Mouse (Mus musculus): Measurements from ENCODE around the gene Pa2g4. TPM values are rescaled to one million over a fixed set of nuclear protein-coding genes. Genes with fewer than 3 reads are reported as not detected.
"Not testable (repeated sequence)": the region's sequence is repeated elsewhere in the genome, so short reads cannot be mapped to it uniquely, and the experiment has no call there.

Pa2g4 gene
- polyA plus RNA-seq, 1 experiment from 2014 or later, result 248 TPM

- Histone ChIP-seq H3K9me3 (ENCODE audit: control insufficient read depth, low read length) (no peaks in the 10 kb centered on the region), H3K27ac (ENCODE audit: low read depth) (peak overlapping the region; percentile 86), H3K4me2 (ENCODE audit: low read length) (peak overlapping the region; percentile 88), H3K36me3 (ENCODE audit: control insufficient read depth, insufficient read depth, low read length) (peaks cover 31% of the 10 kb centered on the region), H3K4me1 (replicated peaks; ENCODE audit: control insufficient read depth, insufficient read depth, low read length) (peaks cover 12% of the 10 kb centered on the region), H3K9ac (ENCODE audit: low read length) (peak overlapping the region; percentile 91), H3K4me3 (ENCODE audit: low read depth, low read length) (peak overlapping the region; percentile 97), H3K27me3 (replicated peaks; ENCODE audit: control insufficient read depth, insufficient read depth, low read length) (no peaks in the 10 kb centered on the region)
- DNase-seq (ENCODE audit: low spot score), result no peak
- peak; percentile 25 for ATAC-seq (replicated peaks; ENCODE audit: low FRiP score, low TSS enrichment, low read depth)
- under 1% methylated on average over 41 of the region's 46 CpGs for WGBS
Measured at GRCm38 (mm10) chr10:128565206-128565787, 490 bp downstream of the Pa2g4 start.

DNA sequence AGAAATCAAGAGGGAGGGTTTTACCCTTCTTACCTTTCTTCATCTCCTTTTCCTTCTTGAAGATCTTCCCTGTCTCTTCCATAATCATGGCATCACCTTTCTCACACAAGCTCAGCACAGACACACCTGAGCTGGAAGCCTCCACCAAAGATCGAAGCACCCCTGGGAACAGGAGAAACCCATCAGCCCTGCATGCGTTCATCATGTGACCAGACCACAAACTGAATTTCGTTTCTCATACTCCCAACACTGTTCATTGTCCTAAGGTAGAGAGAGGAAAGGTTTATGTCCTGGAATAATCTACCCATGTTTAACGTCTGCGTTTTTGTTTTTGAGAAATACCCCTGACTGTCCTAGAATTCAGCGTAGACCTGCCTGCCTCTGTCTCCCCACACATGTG lies 2.2 kb downstream of the Pa2g4 start:
- Histone ChIP-seq H3K9me3 (ENCODE audit: control insufficient read depth, low read length) (no peaks in the 10 kb centered on the region), H3K9ac (ENCODE audit: low read length) (no peak overlapping the region), H3K4me3 (ENCODE audit: low read depth, low read length) (no peak overlapping the region), H3K4me1 (replicated peaks; ENCODE audit: control insufficient read depth, insufficient read depth, low read length) (peaks cover 12% of the 10 kb centered on the region), H3K36me3 (ENCODE audit: control insufficient read depth, insufficient read depth, low read length) (peaks cover 49% of the 10 kb centered on the region), H3K4me2 (ENCODE audit: low read length) (0 out of 2 replicates have a peak overlapping the region, but pooled peaks have one; percentile 88), H3K27ac (ENCODE audit: low read depth) (no peak overlapping the region), H3K27me3 (replicated peaks; ENCODE audit: control insufficient read depth, insufficient read depth, low read length) (no peaks in the 10 kb centered on the region)
- DNase-seq (ENCODE audit: low spot score) (no peak), ATAC-seq (replicated peaks; ENCODE audit: low FRiP score, low TSS enrichment, low read depth) (no peak)
- WGBS, result 92% methylated on average over 6 of the region's 6 CpGs

- H3K27me3 ChIP-seq (replicated peaks; ENCODE audit: control insufficient read depth, insufficient read depth, low read length), result no peaks in the 10 kb centered on the region
- WGBS, result 79% methylated on average over 6 of the region's 6 CpGs
- H3K9me3 ChIP-seq (ENCODE audit: control insufficient read depth, low read length), result no peaks in the 10 kb centered on the region
- H3K4me2 ChIP-seq (ENCODE audit: low read length), result no peak overlapping the region
- no peaks in the 10 kb centered on the region for H3K4me1 ChIP-seq (replicated peaks; ENCODE audit: control insufficient read depth, insufficient read depth, low read length)
- H3K4me3 ChIP-seq (ENCODE audit: low read depth, low read length), result no peak overlapping the region
- DNase-seq (ENCODE audit: low spot score) (no peak), ATAC-seq (replicated peaks; ENCODE audit: low FRiP score, low TSS enrichment, low read depth) (no peak)
- no peak overlapping the region for H3K9ac ChIP-seq (ENCODE audit: low read length)
- H3K36me3 ChIP-seq (ENCODE audit: control insufficient read depth, insufficient read depth, low read length), result peaks cover 50% of the 10 kb centered on the region
- H3K27ac ChIP-seq (ENCODE audit: low read depth), result no peak overlapping the region
Measured at GRCm38 (mm10) chr10:128556963-128557362, 8.8 kb downstream of the Pa2g4 start.

- H3K9me3 ChIP-seq (ENCODE audit: control insufficient read depth, low read length), result no peaks in the 10 kb centered on the region
- no peak overlapping the region for H3K4me2 ChIP-seq (ENCODE audit: low read length)
- ATAC-seq (replicated peaks; ENCODE audit: low FRiP score, low TSS enrichment, low read depth) (no peak), DNase-seq (ENCODE audit: low spot score) (no peak)
- H3K36me3 ChIP-seq (ENCODE audit: control insufficient read depth, insufficient read depth, low read length), result peaks cover 43% of the 10 kb centered on the region
- no peak overlapping the region for H3K9ac ChIP-seq (ENCODE audit: low read length)
- H3K27me3 ChIP-seq (replicated peaks; ENCODE audit: control insufficient read depth, insufficient read depth, low read length), result no peaks in the 10 kb centered on the region
- no peaks in the 10 kb centered on the region for H3K4me1 ChIP-seq (replicated peaks; ENCODE audit: control insufficient read depth, insufficient read depth, low read length)
- no peak overlapping the region for H3K4me3 ChIP-seq (ENCODE audit: low read depth, low read length)
- no peak overlapping the region for H3K27ac ChIP-seq (ENCODE audit: low read depth)
Measured at GRCm38 (mm10) chr10:128556286-128556685, 9.5 kb downstream of the Pa2g4 start.

- H3K27me3 ChIP-seq (replicated peaks; ENCODE audit: control insufficient read depth, insufficient read depth, low read length); H3K4me3 ChIP-seq (ENCODE audit: low read depth, low read length); H3K9ac ChIP-seq (ENCODE audit: low read length); ATAC-seq (replicated peaks; ENCODE audit: low FRiP score, low TSS enrichment, low read depth); DNase-seq (ENCODE audit: low spot score); H3K4me2 ChIP-seq (ENCODE audit: low read length); H3K27ac ChIP-seq (ENCODE audit: low read depth); H3K4me1 ChIP-seq (replicated peaks; ENCODE audit: control insufficient read depth, insufficient read depth, low read length); H3K9me3 ChIP-seq (ENCODE audit: control insufficient read depth, low read length): not testable (repeated sequence)
- peaks cover 36% of the 10 kb centered on the region for H3K36me3 ChIP-seq (ENCODE audit: control insufficient read depth, insufficient read depth, low read length)
- WGBS, result 91% methylated on average over 1 of the region's 1 CpGs
Measured at GRCm38 (mm10) chr10:128555567-128555966, 10.2 kb downstream of the Pa2g4 start.

GRCm38 (mm10) chr10:128550144-128550823 lies 15.5 kb downstream of the Pa2g4 start:
- not testable (repeated sequence) for ATAC-seq (replicated peaks; ENCODE audit: low FRiP score, low TSS enrichment, low read depth); H3K36me3 ChIP-seq (ENCODE audit: control insufficient read depth, insufficient read depth, low read length); H3K27ac ChIP-seq (ENCODE audit: low read depth); H3K4me2 ChIP-seq (ENCODE audit: low read length); H3K4me1 ChIP-seq (replicated peaks; ENCODE audit: control insufficient read depth, insufficient read depth, low read length); H3K27me3 ChIP-seq (replicated peaks; ENCODE audit: control insufficient read depth, insufficient read depth, low read length); H3K9me3 ChIP-seq (ENCODE audit: control insufficient read depth, low read length); H3K9ac ChIP-seq (ENCODE audit: low read length); DNase-seq (ENCODE audit: low spot score); H3K4me3 ChIP-seq (ENCODE audit: low read depth, low read length)
- WGBS, result 90% methylated on average over 11 of the region's 11 CpGs

GRCm38 (mm10) chr10:128549682-128550057 lies 16.1 kb downstream of the Pa2g4 start:
- H3K9me3 ChIP-seq (ENCODE audit: control insufficient read depth, low read length); ATAC-seq (replicated peaks; ENCODE audit: low FRiP score, low TSS enrichment, low read depth); DNase-seq (ENCODE audit: low spot score); H3K27me3 ChIP-seq (replicated peaks; ENCODE audit: control insufficient read depth, insufficient read depth, low read length); H3K4me1 ChIP-seq (replicated peaks; ENCODE audit: control insufficient read depth, insufficient read depth, low read length); H3K4me3 ChIP-seq (ENCODE audit: low read depth, low read length); H3K9ac ChIP-seq (ENCODE audit: low read length): not testable (repeated sequence)
- peaks cover 11% of the 10 kb centered on the region for H3K36me3 ChIP-seq (ENCODE audit: control insufficient read depth, insufficient read depth, low read length)
- peak overlapping the region; percentile 81 for H3K4me2 ChIP-seq (ENCODE audit: low read length)
- H3K27ac ChIP-seq (ENCODE audit: low read depth), result peak overlapping the region; percentile 29; the same call in 1 of the 2 replicates
- 64% methylated on average over 6 of the region's 6 CpGs for WGBS

DNA sequence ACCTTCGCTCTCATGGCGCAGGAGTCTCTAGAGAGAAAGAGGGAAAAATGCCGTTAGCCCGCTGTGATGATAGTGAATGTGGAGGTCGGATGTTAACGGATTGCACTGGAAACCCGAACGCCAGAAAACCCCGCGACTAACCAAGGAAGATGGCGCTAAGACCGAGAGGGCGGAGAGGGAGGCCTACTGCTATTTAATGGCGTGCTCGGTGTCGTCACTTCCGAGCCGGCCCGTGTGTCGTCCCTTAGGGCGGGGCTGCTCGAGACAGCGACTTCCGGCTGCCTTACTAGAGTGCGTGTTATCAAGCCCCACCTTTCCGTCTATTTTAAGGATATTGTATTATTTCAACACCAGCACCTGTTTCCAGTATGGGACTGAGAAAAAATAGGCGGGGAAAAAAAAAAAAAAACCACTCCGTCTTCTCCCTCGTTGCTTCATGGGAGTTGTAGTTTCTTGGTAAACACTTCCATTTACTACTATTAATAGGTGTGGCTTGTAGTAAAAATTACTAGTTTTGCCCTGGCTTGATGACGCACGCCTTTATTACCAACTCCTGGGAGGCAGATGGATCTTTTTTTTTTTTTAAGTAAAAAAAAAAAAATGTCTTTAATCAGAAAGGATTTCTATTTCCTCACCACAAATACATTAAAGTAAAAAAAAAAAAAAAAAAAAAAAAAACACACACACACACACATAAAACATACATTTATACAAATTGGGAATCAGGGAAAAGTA lies 16.7 kb downstream of the Pa2g4 start, which contains the start of gene Rpl41:
Gene Rpl41 (minus strand): TSS at position 359 of the 735 bp plus-strand sequence.
- peak; percentile 95 for DNase-seq (ENCODE audit: low spot score)
- Histone ChIP-seq H3K4me1 (replicated peaks; ENCODE audit: control insufficient read depth, insufficient read depth, low read length) (peaks cover 7% of the 10 kb centered on the region; the same call in 1 of the 2 replicates), H3K4me3 (ENCODE audit: low read depth, low read length) (peak within 1 kb of the TSS; percentile 70), H3K27me3 (replicated peaks; ENCODE audit: control insufficient read depth, insufficient read depth, low read length) (no peaks in the 10 kb centered on the region), H3K9ac (ENCODE audit: low read length) (peak within 1 kb of the TSS; percentile 95), H3K9me3 (ENCODE audit: control insufficient read depth, low read length) (no peaks in the 10 kb centered on the region), H3K27ac (ENCODE audit: low read depth) (peak within 1 kb of the TSS; percentile 98), H3K36me3 (ENCODE audit: control insufficient read depth, insufficient read depth, low read length) (peaks cover 17% of the 10 kb centered on the region), H3K4me2 (ENCODE audit: low read length) (peak within 1 kb of the TSS; percentile 81)
- under 1% methylated on average over 31 of the region's 31 CpGs for WGBS
- peak; percentile 89 for ATAC-seq (replicated peaks; ENCODE audit: low FRiP score, low TSS enrichment, low read depth)

Data from intestine, embryonic 14.5 days (tissue).